Mouse (Mus musculus) forebrain, embryonic 11.5 days (tissue): ENCODE measurements around the gene Crb3. TPM values are rescaled to one million over a fixed set of nuclear protein-coding genes. Genes with fewer than 3 reads are reported as not detected.

ENCODE experiments used
- ATAC-seq: fragments of 200-750 bp; cut with Nextera tagmentation; replicated peaks from 2 replicates; pipeline ENCODE4 v1.8.0; 2017; ENCODE audit warnings: moderate TSS enrichment; ENCODE audit not compliant: low FRiP score
- DNase-seq: peaks from one replicate; pipeline ENCODE4 v3.0.0-alpha.2; 2017; ENCODE audit warnings: low spot score
- H3K27ac ChIP-seq: fragments of 300-500 bp; sonication (generic); 2 replicates; pipeline ENCODE4 v1.5.1; 2014; ENCODE audit warnings: low read depth, low read length
- H3K27me3 ChIP-seq: fragments of 300-500 bp; sonication (generic); 2 replicates; pipeline ENCODE4 v1.6.1; 2014; ENCODE audit warnings: mild to moderate bottlenecking, low read length, mixed read lengths; ENCODE audit not compliant: control insufficient read depth, insufficient read depth
- H3K36me3 ChIP-seq: fragments of 300-500 bp; sonication (generic); 2 replicates; pipeline ENCODE4 v1.6.1; 2014; ENCODE audit warnings: mild to moderate bottlenecking, low read length, moderate library complexity, mixed read lengths; ENCODE audit not compliant: control insufficient read depth, insufficient read depth
- H3K4me1 ChIP-seq: fragments of 300-500 bp; sonication (generic); replicated peaks from 2 replicates; pipeline ENCODE4 v1.6.1; 2014; ENCODE audit warnings: low read length, mixed read lengths; ENCODE audit not compliant: control insufficient read depth, insufficient read depth
- H3K4me2 ChIP-seq: fragments of 300-500 bp; sonication (generic); 2 replicates; pipeline ENCODE4 v1.6.1; 2014; ENCODE audit warnings: low read depth, mild to moderate bottlenecking, low read length, moderate library complexity, mixed read lengths; ENCODE audit not compliant: severe bottlenecking
- H3K4me3 ChIP-seq: fragments of 300-500 bp; sonication (generic); 2 replicates; pipeline ENCODE4 v1.5.1; 2014; ENCODE audit warnings: low read depth, low read length
- H3K9ac ChIP-seq: fragments of 300-500 bp; sonication (generic); 2 replicates; pipeline ENCODE4 v1.6.1; 2014; ENCODE audit warnings: low read length
- H3K9me3 ChIP-seq: fragments of 300-500 bp; sonication (generic); 2 replicates; pipeline ENCODE4 v1.6.1; 2016; ENCODE audit warnings: low read length, mixed read lengths; ENCODE audit not compliant: control insufficient read depth
- WGBS: fragments of 180-500 bp; shearing (Covaris S2); extraction: QIAGEN DNeasy Blood & Tissue Kit; methylation state at CpG from one replicate; pipeline ENCODE4 v1.1.7; 2014; 5-methylcytosine and 5-hydroxymethylcytosine counted together
- polyA plus RNA-seq: library from polyadenylated mRNA; unstranded; fragments of >200 nt; fragmentation: Nextera tagmentation; extraction: Ambion mirVana; gene quantifications from 2 replicates; pipeline ENCODE4 v1.2.1, GENCODE M21; 2014

Crb3 gene
- polyA plus RNA-seq, 1 experiment from 2014 or later, result 1.9 TPM

DNA sequence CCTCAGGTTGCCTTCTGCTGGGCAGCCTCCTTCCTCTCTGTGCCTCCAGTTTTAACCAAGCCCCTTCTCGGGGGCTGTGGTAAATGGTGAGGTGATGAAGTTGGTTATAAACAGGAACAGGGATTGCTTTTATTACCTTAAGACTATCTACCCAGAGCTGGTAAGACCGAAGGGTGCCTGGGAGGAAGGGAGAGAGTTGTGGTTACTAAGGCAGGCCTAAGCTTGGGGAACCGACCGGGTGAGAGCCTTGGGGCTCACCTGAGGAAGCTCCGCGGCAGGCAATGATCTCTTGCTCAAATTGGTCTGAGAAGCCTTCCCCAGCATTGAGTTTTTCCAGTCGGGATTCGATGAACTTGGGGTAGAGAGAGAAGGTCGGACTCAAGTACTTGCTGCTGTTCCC is 11.4 kb downstream of the Crb3 start:
- 12% methylated on average over 9 of the region's 9 CpGs for WGBS
- DNase-seq (no peak), ATAC-seq (no peak)
- Histone ChIP-seq H3K4me1 (0 out of 2 replicates have a peak, but pooled peaks cover 2% of the 10 kb centered on the region), H3K36me3 (no peaks in the 10 kb centered on the region; the same call in 1 of the 2 replicates), H3K27ac (no peak overlapping the region), H3K4me2 (peak overlapping the region; percentile 46), H3K9ac (peak overlapping the region; percentile 39; the same call in 1 of the 2 replicates), H3K9me3 (no peaks in the 10 kb centered on the region), H3K4me3 (peak overlapping the region; percentile 23), H3K27me3 (no peaks in the 10 kb centered on the region)

DNA sequence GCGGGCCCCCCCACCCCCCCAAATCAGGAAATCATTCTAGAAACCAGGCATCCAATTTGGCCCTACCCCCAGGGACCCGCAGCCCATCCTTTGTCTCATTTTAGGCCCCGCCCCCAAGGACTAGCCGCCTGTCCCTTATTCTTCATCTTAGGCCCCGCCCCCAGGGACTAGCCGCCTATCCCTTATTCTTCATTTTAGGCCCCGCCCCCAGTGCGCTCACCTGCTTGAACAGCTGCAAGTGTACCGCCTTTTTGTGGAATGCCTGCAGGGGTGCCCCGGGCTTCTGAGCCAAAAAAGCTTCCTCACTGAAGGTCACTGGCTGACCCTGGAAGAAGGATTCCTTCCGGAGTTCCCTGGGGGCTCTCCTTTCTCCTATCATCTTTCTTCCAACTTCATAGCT is 11.8 kb downstream of the Crb3 start:
- Histone ChIP-seq H3K36me3 (no peaks in the 10 kb centered on the region; the same call in 1 of the 2 replicates), H3K27me3 (no peaks in the 10 kb centered on the region), H3K9me3 (no peaks in the 10 kb centered on the region), H3K4me2 (peak overlapping the region; percentile 46; the same call in 1 of the 2 replicates), H3K4me3 (peak overlapping the region; percentile 23), H3K27ac (no peak overlapping the region), H3K4me1 (0 out of 2 replicates have a peak, but pooled peaks cover 2% of the 10 kb centered on the region), H3K9ac (peak overlapping the region; percentile 39; the same call in 1 of the 2 replicates)
- ATAC-seq (peak; percentile 73), DNase-seq (peak; percentile 76)
- WGBS, result 1% methylated on average over 11 of the region's 11 CpGs

DNA sequence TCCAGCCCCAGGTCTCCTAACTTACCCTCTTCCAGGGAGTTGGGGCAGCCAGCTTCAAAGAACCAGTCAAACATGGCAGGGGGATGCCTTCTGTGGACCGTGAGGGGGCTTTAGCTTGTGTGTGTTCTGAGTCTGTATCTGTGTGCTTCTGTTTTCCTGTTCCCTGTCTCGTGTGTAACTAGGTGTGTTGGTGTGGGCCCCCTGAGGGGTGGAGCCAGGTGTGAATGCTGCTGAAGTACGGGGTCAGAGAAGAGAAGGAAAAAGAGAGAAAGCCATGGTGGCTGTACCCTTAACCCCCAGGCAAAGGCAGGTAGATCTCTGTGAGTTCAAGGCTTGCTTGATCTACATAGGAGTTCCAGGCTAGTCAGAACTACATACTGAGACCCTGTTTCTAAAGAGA is 18.0 kb downstream of the Crb3 start:
- WGBS, result 59% methylated on average over 3 of the region's 3 CpGs
- H3K4me1 ChIP-seq, result no peaks in the 10 kb centered on the region
- H3K4me2 ChIP-seq, result no peak overlapping the region
- H3K9ac ChIP-seq, result no peak overlapping the region
- H3K27me3 ChIP-seq, result no peaks in the 10 kb centered on the region
- DNase-seq, result no peak
- no peaks in the 10 kb centered on the region for H3K36me3 ChIP-seq
- H3K27ac ChIP-seq, result no peak overlapping the region
- no peaks in the 10 kb centered on the region for H3K9me3 ChIP-seq
- no peak for ATAC-seq
- no peak overlapping the region for H3K4me3 ChIP-seq

GRCm38 (mm10) chr17:57078336-57078735 is 19.4 kb downstream of the Crb3 start, which contains the start of gene Dennd1c:
TSS of gene Dennd1c (minus strand) at chr17:57078514.
- no peaks in the 10 kb centered on the region for H3K36me3 ChIP-seq
- no peak for DNase-seq
- ATAC-seq, result no peak
- H3K4me3 ChIP-seq, result no peak within 1 kb of the TSS
- no peak within 1 kb of the TSS for H3K27ac ChIP-seq
- H3K27me3 ChIP-seq, result no peaks in the 10 kb centered on the region
- no peak within 1 kb of the TSS for H3K4me2 ChIP-seq
- 57% methylated on average over 6 of the region's 6 CpGs for whole genome bisulfite sequencing
- no peaks in the 10 kb centered on the region for H3K4me1 ChIP-seq
- H3K9ac ChIP-seq, result no peak within 1 kb of the TSS
- no peaks in the 10 kb centered on the region for H3K9me3 ChIP-seq

DNA sequence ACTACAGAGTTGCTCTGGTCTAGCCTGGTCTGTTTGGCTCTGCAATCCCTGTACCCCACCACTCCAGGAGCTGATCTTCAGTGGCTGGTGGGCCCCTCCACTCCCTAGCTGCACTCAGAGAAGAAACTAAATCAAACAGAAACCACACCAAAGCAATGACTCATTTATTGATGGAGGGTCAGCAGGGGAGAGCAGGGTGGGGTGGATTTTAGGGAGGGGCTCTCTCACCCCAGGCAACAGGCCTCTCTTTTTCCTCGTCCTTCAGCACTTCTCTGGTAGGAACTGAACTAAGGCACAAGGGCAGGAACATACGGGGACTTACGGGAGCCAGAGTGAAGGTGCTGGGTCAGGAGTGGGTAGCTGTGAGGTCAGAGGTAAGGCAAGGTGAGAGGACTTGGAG is 21.0 kb downstream of the Crb3 start:
- H3K4me3 ChIP-seq, result no peak overlapping the region
- no peaks in the 10 kb centered on the region for H3K4me1 ChIP-seq
- H3K27me3 ChIP-seq, result no peaks in the 10 kb centered on the region
- ATAC-seq (no peak), DNase-seq (no peak)
- no peaks in the 10 kb centered on the region for H3K9me3 ChIP-seq
- H3K9ac ChIP-seq, result no peak overlapping the region
- H3K36me3 ChIP-seq, result no peaks in the 10 kb centered on the region
- H3K4me2 ChIP-seq, result no peak overlapping the region
- WGBS, result 75% methylated on average over 3 of the region's 3 CpGs
- no peak overlapping the region for H3K27ac ChIP-seq

GRCm38 (mm10) chr17:57081234-57081842 is 22.4 kb downstream of the Crb3 start:
- Histone ChIP-seq H3K4me2 (no peak overlapping the region), H3K9me3 (no peaks in the 10 kb centered on the region), H3K9ac (no peak overlapping the region), H3K27me3 (no peaks in the 10 kb centered on the region), H3K27ac (no peak overlapping the region), H3K36me3 (no peaks in the 10 kb centered on the region), H3K4me3 (no peak overlapping the region), H3K4me1 (no peaks in the 10 kb centered on the region)
- ATAC-seq, result no peak
- no peak for DNase-seq
- 95% methylated on average over 31 of the region's 31 CpGs for WGBS

- ATAC-seq (no peak), DNase-seq (no peak)
- H3K36me3 ChIP-seq, result no peaks in the 10 kb centered on the region
- no peaks in the 10 kb centered on the region for H3K9me3 ChIP-seq
- H3K9ac ChIP-seq, result no peak overlapping the region
- no peak overlapping the region for H3K4me3 ChIP-seq
- no peak overlapping the region for H3K4me2 ChIP-seq
- H3K4me1 ChIP-seq, result peaks cover 6% of the 10 kb centered on the region; the same call in 1 of the 2 replicates
- 89% methylated on average over 5 of the region's 5 CpGs for WGBS
- no peaks in the 10 kb centered on the region for H3K27me3 ChIP-seq
- H3K27ac ChIP-seq, result no peak overlapping the region
These were observed 23.6 kb downstream of the Crb3 start for GRCm38 (mm10) chr17:57082481-57082880.

GRCm38 (mm10) chr17:57085970-57086757 is 27.3 kb downstream of the Crb3 start:
- no peaks in the 10 kb centered on the region for H3K36me3 ChIP-seq
- WGBS, result 88% methylated on average over 11 of the region's 11 CpGs
- no peak overlapping the region for H3K27ac ChIP-seq
- H3K9me3 ChIP-seq, result no peaks in the 10 kb centered on the region
- H3K4me3 ChIP-seq, result peak overlapping the region; percentile 45
- no peaks in the 10 kb centered on the region for H3K27me3 ChIP-seq
- peaks cover 6% of the 10 kb centered on the region; the same call in 1 of the 2 replicates for H3K4me1 ChIP-seq
- DNase-seq (no peak), ATAC-seq (no peak)
- peak overlapping the region; percentile 68; the same call in 1 of the 2 replicates for H3K4me2 ChIP-seq
- H3K9ac ChIP-seq, result no peak overlapping the region
